Mouse (Mus musculus): ENCODE data around the gene Ak8. TPM values are rescaled to one million over a fixed set of nuclear protein-coding genes. Genes with fewer than 3 reads are reported as not detected.

Gene Ak8
- polyA plus RNA-seq (2014; fragmentation: Nextera tagmentation; extraction: Ambion mirVana) = 2.0 and 2.2 TPM in 2 replicates

GRCm38 (mm10) chr2:28699361-28700335, at the start of gene Ak8, which contains the start of gene Spaca9:
Ak8 (plus strand) TSS chr2:28700164.
Spaca9 (minus strand) TSS chr2:28699727.
- WGBS = 2% methylated on average over 53 of the region's 53 CpGs

GRCm38 (mm10) chr2:28650526-28650925, 49.4 kb upstream of the Ak8 start:
- peaks cover 9% of the 10 kb centered on the region; the same call in 1 of the 2 replicates for H3K36me3 ChIP-seq (ENCODE audit: control insufficient read depth, insufficient read depth, low read length)
- no peak overlapping the region for H3K27ac ChIP-seq (ENCODE audit: low read depth, low read length)
- no peak overlapping the region for H3K9ac ChIP-seq (ENCODE audit: low read length)
- H3K4me3 ChIP-seq (ENCODE audit: low read depth, low read length) = no peak overlapping the region
- H3K4me1 ChIP-seq (ENCODE audit: control insufficient read depth, insufficient read depth, low read length) = no peaks in the 10 kb centered on the region
- H3K9me3 ChIP-seq (replicated peaks; ENCODE audit: control insufficient read depth, low read length) = no peaks in the 10 kb centered on the region
- H3K4me2 ChIP-seq (ENCODE audit: low read length) = no peak overlapping the region
- no peak for ATAC-seq
- no peak for DNase-seq (ENCODE audit: low spot score)
- no peaks in the 10 kb centered on the region for H3K27me3 ChIP-seq (replicated peaks; ENCODE audit: control insufficient read depth, insufficient read depth, low read length)

More at GRCm38 (mm10) chr2:28699361-28700335, at the start of gene Ak8, which contains the start of gene Spaca9:
- H3K36me3 ChIP-seq (ENCODE audit: control insufficient read depth, insufficient read depth, low read length) = no peaks in the 10 kb centered on the region
- no peaks in the 10 kb centered on the region for H3K27me3 ChIP-seq (replicated peaks; ENCODE audit: control insufficient read depth, insufficient read depth, low read length)
- H3K4me2 ChIP-seq (ENCODE audit: low read length) = peak within 1 kb of the TSS; percentile 95
- no peaks in the 10 kb centered on the region for H3K9me3 ChIP-seq (replicated peaks; ENCODE audit: control insufficient read depth, low read length)
- H3K4me3 ChIP-seq (ENCODE audit: low read depth, low read length) = peak within 1 kb of the TSS; percentile 58
- peak within 1 kb of the TSS; percentile 14; the same call in 1 of the 2 replicates for H3K27ac ChIP-seq (ENCODE audit: low read depth, low read length)
- DNase-seq (ENCODE audit: low spot score) (peak; percentile 91), ATAC-seq (peak; percentile 93)
- peaks cover 3% of the 10 kb centered on the region for H3K4me1 ChIP-seq (ENCODE audit: control insufficient read depth, insufficient read depth, low read length)
- H3K9ac ChIP-seq (ENCODE audit: low read length) = peak within 1 kb of the TSS; percentile 70

GRCm38 (mm10) chr2:28653351-28653750, 46.6 kb upstream of the Ak8 start:
- H3K9ac ChIP-seq (ENCODE audit: low read length) = no peak overlapping the region
- peaks cover 27% of the 10 kb centered on the region for H3K36me3 ChIP-seq (ENCODE audit: control insufficient read depth, insufficient read depth, low read length)
- no peaks in the 10 kb centered on the region for H3K4me1 ChIP-seq (ENCODE audit: control insufficient read depth, insufficient read depth, low read length)
- H3K27me3 ChIP-seq (replicated peaks; ENCODE audit: control insufficient read depth, insufficient read depth, low read length) = no peaks in the 10 kb centered on the region
- no peaks in the 10 kb centered on the region for H3K9me3 ChIP-seq (replicated peaks; ENCODE audit: control insufficient read depth, low read length)
- H3K4me2 ChIP-seq (ENCODE audit: low read length) = no peak overlapping the region
- 96% methylated on average over 7 of the region's 7 CpGs for WGBS
- no peak for DNase-seq (ENCODE audit: low spot score)
- H3K4me3 ChIP-seq (ENCODE audit: low read depth, low read length) = no peak overlapping the region
- ATAC-seq = no peak
- no peak overlapping the region for H3K27ac ChIP-seq (ENCODE audit: low read depth, low read length)

- no peaks in the 10 kb centered on the region for H3K9me3 ChIP-seq (replicated peaks; ENCODE audit: control insufficient read depth, low read length)
- H3K27ac ChIP-seq (ENCODE audit: low read depth, low read length) = no peak overlapping the region
- no peak overlapping the region for H3K4me2 ChIP-seq (ENCODE audit: low read length)
- DNase-seq (ENCODE audit: low spot score) (peak; percentile 12), ATAC-seq (no peak)
- no peaks in the 10 kb centered on the region for H3K27me3 ChIP-seq (replicated peaks; ENCODE audit: control insufficient read depth, insufficient read depth, low read length)
- H3K4me1 ChIP-seq (ENCODE audit: control insufficient read depth, insufficient read depth, low read length) = no peaks in the 10 kb centered on the region
- peaks cover 37% of the 10 kb centered on the region for H3K36me3 ChIP-seq (ENCODE audit: control insufficient read depth, insufficient read depth, low read length)
- WGBS = 57% methylated on average over 2 of the region's 2 CpGs
- H3K4me3 ChIP-seq (ENCODE audit: low read depth, low read length) = no peak overlapping the region
- H3K9ac ChIP-seq (ENCODE audit: low read length) = no peak overlapping the region
Measured at GRCm38 (mm10) chr2:28654295-28654694, 45.7 kb upstream of the Ak8 start.

- peaks cover 55% of the 10 kb centered on the region for H3K36me3 ChIP-seq (ENCODE audit: control insufficient read depth, insufficient read depth, low read length)
Measured at GRCm38 (mm10) chr2:28656216-28656615, 43.7 kb upstream of the Ak8 start.

GRCm38 (mm10) chr2:28662891-28663290, 37.1 kb upstream of the Ak8 start:
- 93% methylated on average over 3 of the region's 3 CpGs for WGBS
- Histone ChIP-seq H3K36me3 (ENCODE audit: control insufficient read depth, insufficient read depth, low read length) (peaks cover 93% of the 10 kb centered on the region), H3K9ac (ENCODE audit: low read length) (no peak overlapping the region), H3K4me1 (ENCODE audit: control insufficient read depth, insufficient read depth, low read length) (no peaks in the 10 kb centered on the region), H3K9me3 (replicated peaks; ENCODE audit: control insufficient read depth, low read length) (no peaks in the 10 kb centered on the region), H3K27ac (ENCODE audit: low read depth, low read length) (no peak overlapping the region), H3K4me2 (ENCODE audit: low read length) (no peak overlapping the region), H3K4me3 (ENCODE audit: low read depth, low read length) (no peak overlapping the region), H3K27me3 (replicated peaks; ENCODE audit: control insufficient read depth, insufficient read depth, low read length) (no peaks in the 10 kb centered on the region)
- ATAC-seq = no peak
- no peak for DNase-seq (ENCODE audit: low spot score)

More at GRCm38 (mm10) chr2:28656216-28656615, 43.7 kb upstream of the Ak8 start:
- Histone ChIP-seq H3K4me3 (ENCODE audit: low read depth, low read length) (no peak overlapping the region), H3K9me3 (replicated peaks; ENCODE audit: control insufficient read depth, low read length) (no peaks in the 10 kb centered on the region), H3K4me2 (ENCODE audit: low read length) (no peak overlapping the region), H3K4me1 (ENCODE audit: control insufficient read depth, insufficient read depth, low read length) (no peaks in the 10 kb centered on the region), H3K9ac (ENCODE audit: low read length) (no peak overlapping the region), H3K27ac (ENCODE audit: low read depth, low read length) (no peak overlapping the region), H3K27me3 (replicated peaks; ENCODE audit: control insufficient read depth, insufficient read depth, low read length) (no peaks in the 10 kb centered on the region)
- no peak for ATAC-seq
- WGBS = 75% methylated on average over 8 of the region's 8 CpGs
- no peak for DNase-seq (ENCODE audit: low spot score)

GRCm38 (mm10) chr2:28665818-28666217, 34.1 kb upstream of the Ak8 start:
- ATAC-seq (no peak), DNase-seq (ENCODE audit: low spot score) (no peak)
- Histone ChIP-seq H3K4me2 (ENCODE audit: low read length) (no peak overlapping the region), H3K27ac (ENCODE audit: low read depth, low read length) (no peak overlapping the region), H3K9ac (ENCODE audit: low read length) (no peak overlapping the region), H3K4me3 (ENCODE audit: low read depth, low read length) (no peak overlapping the region), H3K9me3 (replicated peaks; ENCODE audit: control insufficient read depth, low read length) (no peaks in the 10 kb centered on the region), H3K27me3 (replicated peaks; ENCODE audit: control insufficient read depth, insufficient read depth, low read length) (no peaks in the 10 kb centered on the region), H3K36me3 (ENCODE audit: control insufficient read depth, insufficient read depth, low read length) (peaks cover 91% of the 10 kb centered on the region), H3K4me1 (ENCODE audit: control insufficient read depth, insufficient read depth, low read length) (no peaks in the 10 kb centered on the region)
- WGBS = 95% methylated on average over 3 of the region's 3 CpGs

- Histone ChIP-seq H3K27me3 (replicated peaks; ENCODE audit: control insufficient read depth, insufficient read depth, low read length) (no peaks in the 10 kb centered on the region), H3K36me3 (ENCODE audit: control insufficient read depth, insufficient read depth, low read length) (peaks cover 89% of the 10 kb centered on the region), H3K4me1 (ENCODE audit: control insufficient read depth, insufficient read depth, low read length) (no peaks in the 10 kb centered on the region), H3K4me3 (ENCODE audit: low read depth, low read length) (no peak overlapping the region), H3K27ac (ENCODE audit: low read depth, low read length) (no peak overlapping the region), H3K9me3 (replicated peaks; ENCODE audit: control insufficient read depth, low read length) (no peaks in the 10 kb centered on the region), H3K9ac (ENCODE audit: low read length) (no peak overlapping the region), H3K4me2 (ENCODE audit: low read length) (no peak overlapping the region)
- 79% methylated on average over 2 of the region's 2 CpGs for WGBS
- ATAC-seq (no peak), DNase-seq (ENCODE audit: low spot score) (no peak)
Measured at GRCm38 (mm10) chr2:28671438-28671837, 28.5 kb upstream of the Ak8 start.

GRCm38 (mm10) chr2:28676005-28676404, 24.0 kb upstream of the Ak8 start:
- no peak overlapping the region for H3K4me3 ChIP-seq (ENCODE audit: low read depth, low read length)
- no peak for ATAC-seq
- no peak for DNase-seq (ENCODE audit: low spot score)
- WGBS = 89% methylated on average over 8 of the region's 8 CpGs
- H3K9ac ChIP-seq (ENCODE audit: low read length) = no peak overlapping the region
- H3K9me3 ChIP-seq (replicated peaks; ENCODE audit: control insufficient read depth, low read length) = no peaks in the 10 kb centered on the region
- no peaks in the 10 kb centered on the region for H3K27me3 ChIP-seq (replicated peaks; ENCODE audit: control insufficient read depth, insufficient read depth, low read length)
- H3K4me1 ChIP-seq (ENCODE audit: control insufficient read depth, insufficient read depth, low read length) = no peaks in the 10 kb centered on the region
- H3K27ac ChIP-seq (ENCODE audit: low read depth, low read length) = no peak overlapping the region
- peaks cover 92% of the 10 kb centered on the region for H3K36me3 ChIP-seq (ENCODE audit: control insufficient read depth, insufficient read depth, low read length)
- H3K4me2 ChIP-seq (ENCODE audit: low read length) = no peak overlapping the region
